Mouse (Mus musculus): ENCODE data around the gene Slc24a4. TPM values are rescaled to one million over a fixed set of nuclear protein-coding genes. Genes with fewer than 3 reads are reported as not detected.

The Slc24a4 gene
- polyA plus RNA-seq, 1 experiment = not detected

GRCm38 (mm10) chr12:102183201-102183600 is 54.7 kb downstream of the Slc24a4 start:
- no peak overlapping the region for H3K9ac ChIP-seq (ENCODE audit: low read depth, poor library complexity, severe bottlenecking)

GRCm38 (mm10) chr12:102190820-102191219 is 62.3 kb downstream of the Slc24a4 start:
- H3K4me3 ChIP-seq (ENCODE audit: low read depth, low read length) = no peak overlapping the region
- no peak for TF ChIP-seq CTCF (IDR thresholded peaks at IDR 0.05; ENCODE audit: low read depth, low read length)
- TF ChIP-seq POLR2A (IDR thresholded peaks at IDR 0.05; ENCODE audit: insufficient read depth, low read length) = no peak
- no peak for TF ChIP-seq EP300 (IDR thresholded peaks at IDR 0.05; ENCODE audit: insufficient read depth, low read depth, low read length)
- H3K27me3 ChIP-seq (ENCODE audit: control insufficient read depth, insufficient read depth, low read length, poor library complexity, severe bottlenecking) = no peaks in the 10 kb centered on the region
- H3K4me1 ChIP-seq (ENCODE audit: control insufficient read depth, insufficient read depth, low read length) = no peaks in the 10 kb centered on the region
- no peaks in the 10 kb centered on the region for H3K9me3 ChIP-seq (replicated peaks; ENCODE audit: control insufficient read depth, insufficient read depth, low read length, poor library complexity, severe bottlenecking)
- no peaks in the 10 kb centered on the region for H3K36me3 ChIP-seq (ENCODE audit: control insufficient read depth, insufficient read depth, low read length, poor library complexity, severe bottlenecking)
- no peak overlapping the region for H3K27ac ChIP-seq (ENCODE audit: insufficient read depth, low read length)
- no peak overlapping the region for H3K9ac ChIP-seq (ENCODE audit: low read depth, poor library complexity, severe bottlenecking)

More at GRCm38 (mm10) chr12:102183201-102183600, 54.7 kb downstream of the Slc24a4 start:
- Histone ChIP-seq H3K4me1 (ENCODE audit: control insufficient read depth, insufficient read depth, low read length) (no peaks in the 10 kb centered on the region), H3K4me3 (ENCODE audit: low read depth, low read length) (no peak overlapping the region), H3K27me3 (ENCODE audit: control insufficient read depth, insufficient read depth, low read length, poor library complexity, severe bottlenecking) (no peaks in the 10 kb centered on the region), H3K9me3 (replicated peaks; ENCODE audit: control insufficient read depth, insufficient read depth, low read length, poor library complexity, severe bottlenecking) (no peaks in the 10 kb centered on the region), H3K36me3 (ENCODE audit: control insufficient read depth, insufficient read depth, low read length, poor library complexity, severe bottlenecking) (no peaks in the 10 kb centered on the region), H3K27ac (ENCODE audit: insufficient read depth, low read length) (no peak overlapping the region)
- TF ChIP-seq CTCF (IDR thresholded peaks at IDR 0.05; ENCODE audit: low read depth, low read length) (no peak), EP300 (IDR thresholded peaks at IDR 0.05; ENCODE audit: insufficient read depth, low read depth, low read length) (no peak), POLR2A (IDR thresholded peaks at IDR 0.05; ENCODE audit: insufficient read depth, low read length) (no peak)

- H3K9me3 ChIP-seq (replicated peaks; ENCODE audit: control insufficient read depth, insufficient read depth, low read length, poor library complexity, severe bottlenecking) = no peaks in the 10 kb centered on the region
- TF ChIP-seq CTCF (IDR thresholded peaks at IDR 0.05; ENCODE audit: low read depth, low read length) = no peak
- TF ChIP-seq POLR2A (IDR thresholded peaks at IDR 0.05; ENCODE audit: insufficient read depth, low read length) = no peak
- no peak for TF ChIP-seq EP300 (IDR thresholded peaks at IDR 0.05; ENCODE audit: insufficient read depth, low read depth, low read length)
These were observed 73.0 kb downstream of the Slc24a4 start for GRCm38 (mm10) chr12:102201516-102201915.

GRCm38 (mm10) chr12:102202901-102203300 is 74.4 kb downstream of the Slc24a4 start:
- Histone ChIP-seq H3K27me3 (ENCODE audit: control insufficient read depth, insufficient read depth, low read length, poor library complexity, severe bottlenecking) (no peaks in the 10 kb centered on the region), H3K36me3 (ENCODE audit: control insufficient read depth, insufficient read depth, low read length, poor library complexity, severe bottlenecking) (no peaks in the 10 kb centered on the region), H3K27ac (ENCODE audit: insufficient read depth, low read length) (no peak overlapping the region), H3K9me3 (replicated peaks; ENCODE audit: control insufficient read depth, insufficient read depth, low read length, poor library complexity, severe bottlenecking) (no peaks in the 10 kb centered on the region), H3K9ac (ENCODE audit: low read depth, poor library complexity, severe bottlenecking) (no peak overlapping the region), H3K4me3 (ENCODE audit: low read depth, low read length) (no peak overlapping the region), H3K4me1 (ENCODE audit: control insufficient read depth, insufficient read depth, low read length) (no peaks in the 10 kb centered on the region)
- TF ChIP-seq EP300 (IDR thresholded peaks at IDR 0.05; ENCODE audit: insufficient read depth, low read depth, low read length) = no peak
- TF ChIP-seq CTCF (IDR thresholded peaks at IDR 0.05; ENCODE audit: low read depth, low read length) = no peak
- no peak for TF ChIP-seq POLR2A (IDR thresholded peaks at IDR 0.05; ENCODE audit: insufficient read depth, low read length)

More at GRCm38 (mm10) chr12:102201516-102201915, 73.0 kb downstream of the Slc24a4 start:
- H3K4me1 ChIP-seq (ENCODE audit: control insufficient read depth, insufficient read depth, low read length) = no peaks in the 10 kb centered on the region
- H3K36me3 ChIP-seq (ENCODE audit: control insufficient read depth, insufficient read depth, low read length, poor library complexity, severe bottlenecking) = no peaks in the 10 kb centered on the region
- H3K4me3 ChIP-seq (ENCODE audit: low read depth, low read length) = no peak overlapping the region
- no peaks in the 10 kb centered on the region for H3K27me3 ChIP-seq (ENCODE audit: control insufficient read depth, insufficient read depth, low read length, poor library complexity, severe bottlenecking)
- no peak overlapping the region for H3K9ac ChIP-seq (ENCODE audit: low read depth, poor library complexity, severe bottlenecking)
- no peak overlapping the region for H3K27ac ChIP-seq (ENCODE audit: insufficient read depth, low read length)

GRCm38 (mm10) chr12:102206471-102206870 is 77.9 kb downstream of the Slc24a4 start:
- no peaks in the 10 kb centered on the region for H3K36me3 ChIP-seq (ENCODE audit: control insufficient read depth, insufficient read depth, low read length, poor library complexity, severe bottlenecking)
- H3K4me1 ChIP-seq (ENCODE audit: control insufficient read depth, insufficient read depth, low read length) = no peaks in the 10 kb centered on the region
- H3K9ac ChIP-seq (ENCODE audit: low read depth, poor library complexity, severe bottlenecking) = no peak overlapping the region
- H3K27ac ChIP-seq (ENCODE audit: insufficient read depth, low read length) = no peak overlapping the region
- no peaks in the 10 kb centered on the region for H3K27me3 ChIP-seq (ENCODE audit: control insufficient read depth, insufficient read depth, low read length, poor library complexity, severe bottlenecking)
- H3K4me3 ChIP-seq (ENCODE audit: low read depth, low read length) = no peak overlapping the region
- no peaks in the 10 kb centered on the region for H3K9me3 ChIP-seq (replicated peaks; ENCODE audit: control insufficient read depth, insufficient read depth, low read length, poor library complexity, severe bottlenecking)
- TF ChIP-seq EP300 (IDR thresholded peaks at IDR 0.05; ENCODE audit: insufficient read depth, low read depth, low read length) (no peak), CTCF (IDR thresholded peaks at IDR 0.05; ENCODE audit: low read depth, low read length) (no peak), POLR2A (IDR thresholded peaks at IDR 0.05; ENCODE audit: insufficient read depth, low read length) (no peak)

- TF ChIP-seq EP300 (IDR thresholded peaks at IDR 0.05; ENCODE audit: insufficient read depth, low read depth, low read length) (no peak), POLR2A (IDR thresholded peaks at IDR 0.05; ENCODE audit: insufficient read depth, low read length) (no peak), CTCF (IDR thresholded peaks at IDR 0.05; ENCODE audit: low read depth, low read length) (no peak)
- Histone ChIP-seq H3K27ac (ENCODE audit: insufficient read depth, low read length) (no peak overlapping the region), H3K9me3 (replicated peaks; ENCODE audit: control insufficient read depth, insufficient read depth, low read length, poor library complexity, severe bottlenecking) (no peaks in the 10 kb centered on the region), H3K36me3 (ENCODE audit: control insufficient read depth, insufficient read depth, low read length, poor library complexity, severe bottlenecking) (no peaks in the 10 kb centered on the region), H3K27me3 (ENCODE audit: control insufficient read depth, insufficient read depth, low read length, poor library complexity, severe bottlenecking) (no peaks in the 10 kb centered on the region), H3K9ac (ENCODE audit: low read depth, poor library complexity, severe bottlenecking) (no peak overlapping the region), H3K4me3 (ENCODE audit: low read depth, low read length) (no peak overlapping the region), H3K4me1 (ENCODE audit: control insufficient read depth, insufficient read depth, low read length) (no peaks in the 10 kb centered on the region)
These were observed 78.7 kb downstream of the Slc24a4 start for GRCm38 (mm10) chr12:102207245-102207644.
